9 mouse cellular contexts compared by ENCODE assay signal in the genomic region with DNA sequence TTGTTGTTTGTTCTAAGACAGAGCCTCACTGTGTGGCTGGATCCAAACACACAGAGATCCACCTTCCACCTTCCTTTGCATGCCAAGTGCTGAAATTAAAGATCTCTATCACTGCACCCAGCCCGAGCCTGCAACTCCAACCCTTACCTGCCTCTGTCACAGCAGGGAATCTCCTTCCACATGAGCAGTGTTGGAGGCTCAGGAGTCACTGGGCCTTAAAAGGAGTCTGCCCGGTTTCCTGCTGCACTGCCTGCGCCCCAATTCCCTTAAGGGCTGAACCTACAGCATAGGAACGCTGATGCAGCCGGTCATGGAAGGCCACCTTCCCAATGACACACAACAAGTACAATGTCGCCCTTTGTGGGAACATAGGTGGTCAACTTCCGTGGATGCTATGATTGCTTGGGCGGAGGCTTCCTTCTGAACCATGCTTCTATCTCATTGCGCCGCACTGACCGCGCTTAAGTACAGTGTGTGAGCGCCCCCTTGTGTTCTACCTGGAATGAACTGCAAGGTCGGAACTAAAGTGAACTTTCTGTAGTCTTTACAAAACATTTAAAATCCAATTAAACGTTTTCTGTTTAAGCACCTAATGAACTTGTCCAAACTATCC. TPM values are rescaled to one million over a fixed set of nuclear protein-coding genes. Genes with fewer than 3 reads are reported as not detected.
DNase-seq lines count a peak whose midpoint lies in the region; ATAC-seq and TF ChIP-seq lines count a peak whose summit lies in the region.
"Had no signal": no experiment of that assay in that cellular context is flagged by ENCODE, and none has a peak within 500 bp of the region (broad histone marks: within the 10 kb centered on the region; RNA-seq: fewer than 3 reads in every experiment).

No protein-coding gene starts in this region.

- H3K36me3 ChIP-seq in G1E (replicated peaks): no peaks in the 10 kb centered on the region
- no peaks in the 10 kb centered on the region for H3K36me3 ChIP-seq in forebrain, embryonic 14.5 days (ENCODE audit: control insufficient read depth, insufficient read depth, low read length)
- H3K36me3 ChIP-seq in lung, embryonic 15.5 days: no peaks in the 10 kb centered on the region

- peak overlapping the region; percentile 29; the same call in 1 of the 2 replicates for H3K9ac ChIP-seq in forebrain, embryonic 14.5 days (ENCODE audit: low read length)
- H3K9ac ChIP-seq in lung, embryonic 15.5 days: 0 out of 2 replicates have a peak overlapping the region, but pooled peaks have one; percentile 2

- peaks cover 16% of the 10 kb centered on the region for H3K4me1 ChIP-seq in G1E (ENCODE audit: insufficient read depth, low read depth, low read length)
- peaks cover 4% of the 10 kb centered on the region for H3K4me1 ChIP-seq in forebrain, embryonic 14.5 days (ENCODE audit: control insufficient read depth, insufficient read depth, low read length)
- H3K4me1 ChIP-seq in lung, embryonic 15.5 days: peaks cover 6% of the 10 kb centered on the region; the same call in 1 of the 2 replicates

- H3K27me3 ChIP-seq in G1E (ENCODE audit: insufficient read depth, low read length): peaks cover 10% of the 10 kb centered on the region; the same call in 1 of the 2 replicates
- 0 out of 2 replicates have a peak, but pooled peaks cover 3% of the 10 kb centered on the region for H3K27me3 ChIP-seq in forebrain, embryonic 14.5 days (replicated peaks; ENCODE audit: control insufficient read depth, insufficient read depth, low read length)
- peaks cover 8% of the 10 kb centered on the region; the same call in 1 of the 2 replicates for H3K27me3 ChIP-seq in lung, embryonic 15.5 days

- TF ChIP-seq CTCF in G1E (IDR thresholded peaks at IDR 0.05; ENCODE audit: low read depth, low read length): 0 out of 2 replicates have a peak, but pooled peaks have one; percentile 51

- peak; percentile 43 for ATAC-seq in G1E (ENCODE audit: extremely low read depth, insufficient number of reproducible peaks, low FRiP score, poor library complexity, severe bottlenecking)
- ATAC-seq in forebrain, embryonic 14.5 days: peak; percentile 49
- ATAC-seq in lung, embryonic 15.5 days (ENCODE audit: borderline replicate concordance, extremely low read depth, low FRiP score, low TSS enrichment): no peak

- no peaks in the 10 kb centered on the region for H3K9me3 ChIP-seq in G1E (replicated peaks)
- no peaks in the 10 kb centered on the region for H3K9me3 ChIP-seq in forebrain, embryonic 14.5 days (replicated peaks; ENCODE audit: control insufficient read depth, low read length)
- H3K9me3 ChIP-seq in lung, embryonic 15.5 days: no peaks in the 10 kb centered on the region

- no peak overlapping the region for H3K27ac ChIP-seq in forebrain, embryonic 14.5 days (ENCODE audit: low read depth, low read length)
- H3K27ac ChIP-seq in lung, embryonic 15.5 days: no peak overlapping the region
- H3K27ac ChIP-seq: macrophage had no signal

- WGBS in forebrain, embryonic 14.5 days: 8% methylated on average over 15 of the region's 15 CpGs
- WGBS in lung, embryonic 15.5 days: 8% methylated on average over 15 of the region's 15 CpGs

- H3K4me3 ChIP-seq in G1E (ENCODE audit: low read depth, low read length): no peak overlapping the region
- H3K4me3 ChIP-seq in forebrain, embryonic 14.5 days (ENCODE audit: low read depth, low read length): no peak overlapping the region
- no peak overlapping the region for H3K4me3 ChIP-seq in lung, embryonic 15.5 days

- intact Hi-C loops in heart, postnatal 36 days (cut with DNase I): loop anchor here (1.0 to 10.0 kb wide), 3 partner anchors 141 to 602 kb away; no protein-coding TSS in a partner anchor

- peak overlapping the region; percentile 40 for H3K4me2 ChIP-seq in forebrain, embryonic 14.5 days (ENCODE audit: low read length)
- peak overlapping the region; percentile 30; the same call in 1 of the 2 replicates for H3K4me2 ChIP-seq in lung, embryonic 15.5 days

- peak; percentile 51 for DNase-seq in G1E (ENCODE audit: low spot score)
- DNase-seq in cerebellum, adult 11 months: peak; percentile 65
- DNase-seq in forebrain, embryonic 14.5 days (ENCODE audit: low spot score): peak; percentile 87
- DNase-seq in heart, postnatal 36 days: peak; percentile 77 to 83
- peak; percentile 81 for DNase-seq in layer of hippocampus, adult 11-12 months (ENCODE audit: low spot score)
- peak; percentile 48 for DNase-seq in ovary, postnatal 10 days (ENCODE audit: low spot score)
- DNase-seq in thymus, postnatal 0 days (ENCODE audit: low spot score): peak; percentile 74

RNA-seq across cellular contexts. Expression of a gene that starts 49.5 kb away (rescaled TPM):
- total RNA-seq in G1E (2014; fragmentation: Nextera tagmentation): not detected in 2 replicates
- total RNA-seq in G1E (2017): 0.16 TPM in 1 of 2 replicates, not detected in the other
- 0.02 TPM in 1 of 2 replicates, not detected in the other for polyA plus RNA-seq in G1E (2012)
- polyA plus RNA-seq in forebrain, embryonic 14.5 days (2014; fragmentation: Nextera tagmentation; extraction: Ambion mirVana): 0.18 and 0.27 TPM in 2 replicates
- total RNA-seq in heart, postnatal 36 days (2021): under 1 TPM; 0.38 to 0.61 TPM
- polyA plus RNA-seq in lung, embryonic 15.5 days (2015; fragmentation: Nextera tagmentation; extraction: Ambion mirVana): 48.1 and 50.9 TPM in 2 replicates
- polyA plus RNA-seq in thymus, postnatal 0 days (2015; fragmentation: Nextera tagmentation; extraction: Ambion mirVana): 11.0 and 11.6 TPM in 2 replicates

RNA-seq across cellular contexts. Expression of a gene that starts 51.7 kb away (rescaled TPM):
- total RNA-seq in G1E (2014; fragmentation: Nextera tagmentation) (58.2 and 63.6 TPM in 2 replicates), G1E (2017) (24.7 and 27.5 TPM in 2 replicates)
- polyA plus RNA-seq in G1E (2012): 7.4 and 9.1 TPM in 2 replicates
- polyA plus RNA-seq in forebrain, embryonic 14.5 days (2014; fragmentation: Nextera tagmentation; extraction: Ambion mirVana): 3.1 and 4.6 TPM in 2 replicates
- 10 to 100 TPM; 38.0 to 39.8 TPM for total RNA-seq in heart, postnatal 36 days (2021)
- polyA plus RNA-seq in lung, embryonic 15.5 days (2015; fragmentation: Nextera tagmentation; extraction: Ambion mirVana): 6.5 and 8.9 TPM in 2 replicates
- 8.4 and 10.8 TPM in 2 replicates for polyA plus RNA-seq in thymus, postnatal 0 days (2015; fragmentation: Nextera tagmentation; extraction: Ambion mirVana)
